Mouse (Mus musculus): ENCODE measurements around the gene Dnajc15.

GRCm38 (mm10) chr14:77864051-77864450 lies 10.9 kb downstream of the Dnajc15 start:
- TF ChIP-seq POLR2A (IDR thresholded peaks at IDR 0.05; ENCODE audit: extremely low read depth, insufficient read depth, low read length), result no peak
- no peak for TF ChIP-seq CTCF (IDR thresholded peaks at IDR 0.05; ENCODE audit: extremely low read depth, insufficient read depth, low read length)

All from cortical plate, adult 2 months (tissue).